Mouse (Mus musculus) CH12.LX (cell line): ENCODE results near the gene Hist1h3f. TPM values are rescaled to one million over a fixed set of nuclear protein-coding genes. Genes with fewer than 3 reads are reported as not detected.

Source experiments
- DNase-seq: peaks from one replicate; pipeline ENCODE4 v3.0.0-alpha.2; 2013; ENCODE audit errors: extremely low read depth
- H3K27ac ChIP-seq: 2 replicates; pipeline ENCODE4 v1.5.1; 2012; ENCODE audit warnings: low read depth, mild to moderate bottlenecking, control low read depth, moderate library complexity; ENCODE audit not compliant: insufficient read depth
- H3K27me3 ChIP-seq: replicated peaks from 2 replicates; pipeline ENCODE3; 2012; ENCODE audit warnings: inconsistent platforms
- H3K36me3 ChIP-seq, 2 experiments: replicated peaks in 1 of 2; 2 replicates each; pipeline versions ENCODE3 to v1.6.1; 2012; ENCODE audit warnings: inconsistent platforms in 1 of 2, low read length in 1 of 2, mild to moderate bottlenecking in 1 of 2, mixed read lengths in 1 of 2, moderate library complexity in 1 of 2; ENCODE audit not compliant: control insufficient read depth in 1 of 2, insufficient read depth in 1 of 2
- H3K4me1 ChIP-seq, 2 experiments: 2 replicates each; pipeline ENCODE4 v1.6.1; 2012; ENCODE audit warnings: inconsistent platforms in 1 of 2, moderate library complexity in 1 of 2; ENCODE audit not compliant: insufficient read depth in 2 of 2, control insufficient read depth in 1 of 2
- H3K4me2 ChIP-seq: 2 replicates; pipeline ENCODE4 v1.6.1; 2012; ENCODE audit warnings: low read depth, mild to moderate bottlenecking, control low read depth; ENCODE audit not compliant: poor library complexity, insufficient read depth, severe bottlenecking
- H3K4me3 ChIP-seq, 3 experiments: fragments of 150-350 bp in 1 of 3; sonication (generic) in 1 of 3; replicated peaks in 1 of 3; 2 replicates each; pipeline versions ENCODE3 to v1.5.1; 2011 to 2012; ENCODE audit warnings: low read depth in 2 of 3, low read length in 2 of 3, mild to moderate bottlenecking in 2 of 3, moderate library complexity in 2 of 3, control low read depth in 1 of 3, improper control_type of control experiment in 1 of 3, inconsistent platforms in 1 of 3, mixed read lengths in 1 of 3; ENCODE audit not compliant: poor library complexity in 1 of 3
- H3K79me2 ChIP-seq: replicated peaks from 2 replicates; pipeline ENCODE4 v1.6.1; 2012; ENCODE audit warnings: mild to moderate bottlenecking, moderate library complexity; ENCODE audit not compliant: control insufficient read depth, poor library complexity, insufficient read depth, severe bottlenecking; ENCODE audit errors: extremely low read depth
- H3K9ac ChIP-seq: 2 replicates; pipeline ENCODE4 v1.6.1; 2012; ENCODE audit warnings: low read depth, mild to moderate bottlenecking, control low read depth, moderate library complexity; ENCODE audit not compliant: insufficient read depth
- H3K9me3 ChIP-seq: replicated peaks from 2 replicates; pipeline ENCODE3; 2012; ENCODE audit warnings: low read length, inconsistent platforms, mixed read lengths
- BHLHE40 ChIP-seq: IDR thresholded peaks from 2 replicates; pipeline ENCODE4 v1.6.1; 2011; ENCODE audit warnings: mild to moderate bottlenecking, low read depth, low read length, improper control_type of control experiment
- CHD1 ChIP-seq: IDR thresholded peaks from 2 replicates; pipeline ENCODE4 v1.6.1; 2012; ENCODE audit warnings: low read depth, low read length, improper control_type of control experiment, inconsistent platforms
- CTCF ChIP-seq, 2 experiments: IDR thresholded peaks in 1 of 2; conservative IDR thresholded peaks in 1 of 2; 2 replicates each; pipeline ENCODE4 v1.5.1; 2011 to 2012; ENCODE audit warnings: low read depth in 2 of 2, low read length in 2 of 2, improper control_type of control experiment in 1 of 2, inconsistent platforms in 1 of 2, mild to moderate bottlenecking in 1 of 2, moderate library complexity in 1 of 2
- ELF1 ChIP-seq: IDR thresholded peaks from 2 replicates; pipeline ENCODE4 v1.6.1; 2014; ENCODE audit warnings: low read depth, mild to moderate bottlenecking, inconsistent platforms, low read length, improper control_type of control experiment
- GABPA ChIP-seq: IDR thresholded peaks from 2 replicates; pipeline ENCODE4 v1.6.1; 2012; ENCODE audit warnings: low read depth, low read length, improper control_type of control experiment, inconsistent platforms; ENCODE audit not compliant: insufficient replicate concordance
- HCFC1 ChIP-seq: IDR thresholded peaks from 2 replicates; pipeline ENCODE4 v1.6.1; 2012; ENCODE audit warnings: low read depth, mild to moderate bottlenecking, inconsistent platforms, low read length, improper control_type of control experiment
- IRF4 ChIP-seq: IDR thresholded peaks from 2 replicates; pipeline ENCODE4 v1.6.1; 2014; ENCODE audit warnings: low read depth, mild to moderate bottlenecking, inconsistent platforms, low read length, improper control_type of control experiment
- JUND ChIP-seq: conservative IDR thresholded peaks from 2 replicates; pipeline ENCODE4 v1.6.1; 2011; ENCODE audit warnings: low read depth, low read length, improper control_type of control experiment
- KAT2A ChIP-seq: IDR thresholded peaks from 2 replicates; pipeline ENCODE4 v1.6.1; 2012; ENCODE audit warnings: low read length, improper control_type of control experiment, inconsistent platforms; ENCODE audit not compliant: insufficient replicate concordance
- MAFK ChIP-seq: IDR thresholded peaks from 2 replicates; pipeline ENCODE4 v1.6.1; 2011; ENCODE audit warnings: low read length, improper control_type of control experiment; ENCODE audit not compliant: insufficient replicate concordance
- MAZ ChIP-seq: IDR thresholded peaks from 2 replicates; pipeline ENCODE4 v1.6.1; 2012; ENCODE audit warnings: low read depth, mild to moderate bottlenecking, inconsistent platforms, low read length, improper control_type of control experiment, moderate library complexity
- MEF2A ChIP-seq: IDR thresholded peaks from 2 replicates; pipeline ENCODE4 v1.6.1; 2014; ENCODE audit warnings: low read depth, mild to moderate bottlenecking, inconsistent platforms, low read length, improper control_type of control experiment, borderline replicate concordance
- MXI1 ChIP-seq: IDR thresholded peaks from 2 replicates; pipeline ENCODE4 v1.6.1; 2011; ENCODE audit warnings: mild to moderate bottlenecking, low read depth, low read length, improper control_type of control experiment
- MYC ChIP-seq: IDR thresholded peaks from 2 replicates; pipeline ENCODE4 v1.6.1; 2011; ENCODE audit warnings: low read depth, mild to moderate bottlenecking, improper control_type of control experiment, low read length
- NELFE ChIP-seq: IDR thresholded peaks from 2 replicates; pipeline ENCODE4 v1.6.1; 2011; ENCODE audit warnings: low read depth, low read length, improper control_type of control experiment
- NRF1 ChIP-seq: IDR thresholded peaks from 2 replicates; pipeline ENCODE4 v1.6.1; 2014; ENCODE audit warnings: low read depth, mild to moderate bottlenecking, inconsistent platforms, low read length, improper control_type of control experiment, moderate library complexity
- PAX5 ChIP-seq: IDR thresholded peaks from 2 replicates; pipeline ENCODE4 v1.6.1; 2012; ENCODE audit warnings: low read length, inconsistent platforms, mixed read lengths
- POLR2A ChIP-seq: IDR thresholded peaks from 2 replicates; pipeline ENCODE4 v1.6.1; 2011; ENCODE audit warnings: low read depth, mild to moderate bottlenecking, improper control_type of control experiment, low read length
- POLR2AphosphoS2 ChIP-seq: IDR thresholded peaks from 2 replicates; pipeline ENCODE4 v1.6.1; 2011; ENCODE audit warnings: low read depth, low read length, improper control_type of control experiment
- RAD21 ChIP-seq: IDR thresholded peaks from 2 replicates; pipeline ENCODE4 v1.6.1; 2011; ENCODE audit warnings: low read depth, mild to moderate bottlenecking, low read length, improper control_type of control experiment, moderate library complexity
- RCOR1 ChIP-seq: conservative IDR thresholded peaks from 2 replicates; pipeline ENCODE4 v1.6.1; 2012; ENCODE audit warnings: low read depth, mild to moderate bottlenecking, inconsistent platforms, low read length, improper control_type of control experiment
- SIN3A ChIP-seq: IDR thresholded peaks from 2 replicates; pipeline ENCODE4 v1.6.1; 2012; ENCODE audit warnings: low read length, improper control_type of control experiment, inconsistent platforms
- SMC3 ChIP-seq: IDR thresholded peaks from 2 replicates; pipeline ENCODE4 v1.6.1; 2011; ENCODE audit warnings: low read depth, low read length, improper control_type of control experiment
- TCF12 ChIP-seq: IDR thresholded peaks from 2 replicates; pipeline ENCODE4 v1.6.1; 2014; ENCODE audit warnings: low read depth, mild to moderate bottlenecking, inconsistent platforms, low read length, improper control_type of control experiment
- UBTF ChIP-seq: IDR thresholded peaks from 2 replicates; pipeline ENCODE4 v1.6.1; 2012; ENCODE audit warnings: low read depth, mild to moderate bottlenecking, inconsistent platforms, low read length, improper control_type of control experiment, moderate library complexity
- USF1 ChIP-seq: IDR thresholded peaks from 2 replicates; pipeline ENCODE4 v1.6.1; 2014; ENCODE audit warnings: low read depth, mild to moderate bottlenecking, inconsistent platforms, low read length, improper control_type of control experiment
- USF2 ChIP-seq: conservative IDR thresholded peaks from 2 replicates; pipeline ENCODE4 v1.6.1; 2011; ENCODE audit warnings: low read depth, low read length, improper control_type of control experiment
- ZC3H11A ChIP-seq: IDR thresholded peaks from 2 replicates; pipeline ENCODE4 v1.6.1; 2012; ENCODE audit warnings: low read depth, mild to moderate bottlenecking, inconsistent platforms, low read length, improper control_type of control experiment
- ZKSCAN1 ChIP-seq: IDR thresholded peaks from 2 replicates; pipeline ENCODE4 v1.6.1; 2012; ENCODE audit warnings: low read depth, inconsistent platforms, low read length, improper control_type of control experiment, borderline replicate concordance
- ZMIZ1 ChIP-seq: IDR thresholded peaks from 2 replicates; pipeline ENCODE4 v1.6.1; 2012; ENCODE audit warnings: low read depth, mild to moderate bottlenecking, inconsistent platforms, low read length, improper control_type of control experiment
- ZNF384 ChIP-seq: IDR thresholded peaks from 2 replicates; pipeline ENCODE4 v1.6.1; 2012; ENCODE audit warnings: low read depth, low read length, improper control_type of control experiment, inconsistent platforms
- dilution Hi-C: fragments of 300-500 bp; cut with MboI; formaldehyde crosslinking; loops from 2 replicates; pipeline ENCODE4 v1.14.3; 2020; ENCODE audit warnings: low sequenced_read_pairs; ENCODE audit not compliant: extremely low pct_unique_long_range_greater_than_20kb, extremely low pct_ligation_motif_present
- in situ Hi-C: fragments of 300-500 bp; cut with MboI; formaldehyde crosslinking; loops from 3 replicates; pipeline ENCODE4 v1.14.3; 2019; ENCODE audit warnings: low sequenced_read_pairs, low pct_ligation_motif_present, low pct_unique_long_range_greater_than_20kb, mixed read lengths
- polyA plus RNA-seq: library from polyadenylated mRNA; unstranded; fragments of >175 nt; gene quantifications from 2 replicates; pipeline ENCODE4 v1.2.1, GENCODE M21; 2012; ENCODE audit warnings: low read depth; ENCODE audit not compliant: insufficient read length
- total RNA-seq, 2 experiments: library from RNA; depleted of rRNA; stranded (reverse); fragments of 300-350 nt in 1 of 2; fragments of >200 nt in 1 of 2; gene quantifications; 2 replicates each; pipeline ENCODE4 v1.2.3; 2012 to 2014

Hist1h3f gene
- total and polyA plus RNA-seq, 3 experiments = 0.30 to 553 (median 8.0) TPM

DNA sequence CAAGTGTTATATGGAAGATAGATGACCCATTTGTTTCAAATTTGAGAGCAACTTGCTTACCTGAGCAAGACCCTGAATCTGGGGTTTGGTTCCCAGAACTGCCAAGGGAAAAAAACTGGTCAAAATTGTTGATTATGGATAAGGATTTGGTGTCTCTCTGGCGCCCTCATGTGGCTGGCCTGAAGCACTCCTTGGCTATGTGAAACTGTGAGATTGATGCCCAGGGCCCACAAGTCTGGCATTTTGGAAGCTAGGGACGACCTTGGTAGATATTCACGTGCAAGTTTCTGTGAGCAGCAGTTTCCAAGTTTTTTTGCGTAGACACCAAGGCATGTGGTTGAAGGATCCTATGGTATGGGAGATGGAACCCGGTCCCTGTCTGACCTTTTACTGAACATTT lies 19.2 kb upstream of the Hist1h3f start:
- no peak overlapping the region for H3K27ac ChIP-seq
- no peak overlapping the region for H3K9ac ChIP-seq
- in situ Hi-C loops = loop anchor here (5.0 to 25.0 kb wide), 3 partner anchors 92 to 1587 kb away; partner anchors contain the start of genes Hist1h2ah, Hist1h2bk and Zfp184
- DNase-seq = peak; percentile 90
- H3K4me2 ChIP-seq = peak overlapping the region; percentile 96
- TF ChIP-seq MYC = 0 out of 2 replicates have a peak, but pooled peaks have one; percentile 33
- no peak for TF ChIP-seq UBTF
- no peak for TF ChIP-seq POLR2AphosphoS2
- TF ChIP-seq NELFE = peak; percentile 50; the same call in 1 of the 2 replicates
- no peak; the same call in 1 of the 2 replicates for TF ChIP-seq IRF4
- no peak for TF ChIP-seq POLR2A
- peak; percentile 86 for TF ChIP-seq RAD21
- 0 out of 2 replicates have a peak, but pooled peaks have one; percentile 37 for TF ChIP-seq RCOR1
- no peak for TF ChIP-seq USF1
- peak; percentile 89 for TF ChIP-seq ZNF384
- no peak for TF ChIP-seq CHD1
- TF ChIP-seq SIN3A = peak; percentile 78
- peak; percentile 90 for TF ChIP-seq SMC3
- 0 out of 2 replicates have a peak, but pooled peaks have one; percentile 26 for TF ChIP-seq ELF1
- TF ChIP-seq NRF1 = no peak
- TF ChIP-seq MAFK = 0 out of 2 replicates have a peak, but pooled peaks have one; percentile 12
- TF ChIP-seq ZC3H11A = peak; percentile 59; the same call in 1 of the 2 replicates
- no peak for TF ChIP-seq ZMIZ1
- TF ChIP-seq MXI1 = 0 out of 2 replicates have a peak, but pooled peaks have one; percentile 54
- 0 out of 2 replicates have a peak, but pooled peaks have one; percentile 25 for TF ChIP-seq JUND
- 0 out of 2 replicates have a peak, but pooled peaks have one; percentile 29 for TF ChIP-seq HCFC1
- 0 out of 2 replicates have a peak, but pooled peaks have one; percentile 32 for TF ChIP-seq TCF12
- peak; percentile 84 to 94 for TF ChIP-seq CTCF (conservative IDR thresholded peaks at IDR 0.05 in 1 of 2, IDR thresholded peaks at IDR 0.05 in 1 of 2; ENCODE audit: low read depth in 2 of 2, low read length in 2 of 2)
- no peak for TF ChIP-seq ZKSCAN1
- no peak for TF ChIP-seq KAT2A
- peak; percentile 33; the same call in 1 of the 2 replicates for TF ChIP-seq MEF2A
- TF ChIP-seq BHLHE40 = peak; percentile 74
- no peak for TF ChIP-seq PAX5
- no peak for TF ChIP-seq MAZ
- no peak for TF ChIP-seq GABPA
- no peak for TF ChIP-seq USF2
- dilution Hi-C loops = no loop called here
- no peaks in the 10 kb centered on the region for H3K27me3 ChIP-seq
- peaks cover 5 to 56% of the 10 kb centered on the region in 2 experiments; a peak in 3 of 4 replicates for H3K4me1 ChIP-seq
- no peak overlapping the region for H3K4me3 ChIP-seq
- no peaks in the 10 kb centered on the region for H3K79me2 ChIP-seq
- no peaks in the 10 kb centered on the region for H3K36me3 ChIP-seq
- H3K9me3 ChIP-seq = no peaks in the 10 kb centered on the region
